Comparison of ENCODE assay signal across 8 mouse cellular contexts in genomic region chr19:45310944-45311603, GRCm38 (mm10). TPM values are rescaled to one million over a fixed set of nuclear protein-coding genes. Genes with fewer than 3 reads are reported as not detected.
DNase-seq lines count a peak whose midpoint lies in the region; ATAC-seq lines count a peak whose summit lies in the region.

No protein-coding gene starts in this region.

- H3K27ac ChIP-seq in brown adipose tissue, adult 24 weeks (replicated peaks; ENCODE audit: low read depth, low read length): no peak overlapping the region
- peak overlapping the region; percentile 93 for H3K27ac ChIP-seq in hindbrain, embryonic 12.5 days

- no peak overlapping the region for H3K9ac ChIP-seq in hindbrain, embryonic 12.5 days

- no peaks in the 10 kb centered on the region for H3K36me3 ChIP-seq in hindbrain, embryonic 12.5 days

- H3K27me3 ChIP-seq in hindbrain, embryonic 12.5 days: peaks cover 36% of the 10 kb centered on the region

- no peaks in the 10 kb centered on the region for H3K4me1 ChIP-seq in brown adipose tissue, adult 24 weeks (ENCODE audit: control insufficient read depth, insufficient read depth, insufficient read length, low read length)
- H3K4me1 ChIP-seq in hindbrain, embryonic 12.5 days: peaks cover 50% of the 10 kb centered on the region

- peak; percentile 65 for ATAC-seq in hindbrain, embryonic 12.5 days (ENCODE audit: low FRiP score)
- ATAC-seq in megakaryocyte, adult 5-6 weeks (ENCODE audit: poor library complexity, severe bottlenecking): peak; percentile 74
- ATAC-seq in erythroblast, adult 5-6 weeks (replicated peaks; ENCODE audit: low FRiP score, poor library complexity, severe bottlenecking): no peak

- H3K4me2 ChIP-seq in hindbrain, embryonic 12.5 days (replicated peaks): peak overlapping the region; percentile 49

- WGBS in hindbrain, embryonic 12.5 days: 12% methylated on average over 15 of the region's 15 CpGs

- peak overlapping the region; percentile 32 for H3K4me3 ChIP-seq in brown adipose tissue, adult 24 weeks (ENCODE audit: insufficient read depth, low read depth, low read length)
- H3K4me3 ChIP-seq in hindbrain, embryonic 12.5 days: peak overlapping the region; percentile 18

- DNase-seq in MEL-GATA-1-ER (ENCODE audit: extremely low read depth, low read depth): peak; percentile 79
- DNase-seq in gastrocnemius, adult 18-20 months (ENCODE audit: low spot score): peak; percentile 88
- peak; percentile 53 to 64 for DNase-seq in layer of hippocampus, postnatal 36 days
- peak; percentile 57 for DNase-seq in right cerebral cortex, postnatal 4 days

- H3K9me3 ChIP-seq in hindbrain, embryonic 12.5 days (replicated peaks): no peaks in the 10 kb centered on the region

RNA-seq across cellular contexts. Expression of gene Btrc, which starts 52.5 kb away (rescaled TPM):
- polyA plus RNA-seq in brown adipose tissue, adult 24 weeks (2012; ENCODE audit: insufficient read depth, insufficient read length, missing spikeins): 9.3 and 9.7 TPM in 2 replicates
- total RNA-seq in gastrocnemius, adult 18-20 months (2021): 10 to 100 TPM; 23.8 to 28.3 TPM
- 63.0 and 67.1 TPM in 2 replicates for polyA plus RNA-seq in hindbrain, embryonic 12.5 days (2016; fragmentation: Nextera tagmentation; extraction: Ambion mirVana)
- 10 to 100 TPM; 90.8 to 98.2 TPM for total RNA-seq in layer of hippocampus, postnatal 36 days (2021)
- 5.7 and 14.8 TPM in 2 replicates for total RNA-seq in megakaryocyte, adult 5-6 weeks (2015)
- total RNA-seq in megakaryocyte, adult 5-6 weeks (2017): 8.2 and 9.3 TPM in 2 replicates
- 357 and 382 TPM in 2 replicates for total RNA-seq in erythroblast, adult 5-6 weeks (2015; ENCODE audit: low replicate concordance)
- total RNA-seq in erythroblast, adult 5-6 weeks (2017; ENCODE audit: low replicate concordance): 645 and 662 TPM in 2 replicates
